In genomic region chr8:84975434-84975833, GRCm38 (mm10) we compare ENCODE assay signal across 8 mouse cellular contexts. TPM values are rescaled to one million over a fixed set of nuclear protein-coding genes. Genes with fewer than 3 reads are reported as not detected.
DNase-seq lines count a peak whose midpoint lies in the region; ATAC-seq lines count a peak whose summit lies in the region.

No protein-coding gene starts in this region.

- peaks cover 72% of the 10 kb centered on the region for H3K4me1 ChIP-seq in embryonic facial prominence, embryonic 15.5 days
- peaks cover 68% of the 10 kb centered on the region for H3K4me1 ChIP-seq in hindbrain, embryonic 10.5 days (replicated peaks)

- peak overlapping the region; percentile 87 for H3K27ac ChIP-seq in embryonic facial prominence, embryonic 15.5 days (replicated peaks)
- no peak overlapping the region for H3K27ac ChIP-seq in hindbrain, embryonic 10.5 days

- H3K36me3 ChIP-seq in embryonic facial prominence, embryonic 15.5 days: peaks cover 39% of the 10 kb centered on the region
- H3K36me3 ChIP-seq in hindbrain, embryonic 10.5 days: peaks cover 51% of the 10 kb centered on the region
- no peaks in the 10 kb centered on the region; the same call in 1 of the 2 replicates for H3K36me3 ChIP-seq in splenic B cell, adult 2 months (ENCODE audit: control insufficient read depth, insufficient read depth, low read length, poor library complexity, severe bottlenecking)

- H3K9me3 ChIP-seq in embryonic facial prominence, embryonic 15.5 days (replicated peaks): no peaks in the 10 kb centered on the region
- H3K9me3 ChIP-seq in hindbrain, embryonic 10.5 days: no peaks in the 10 kb centered on the region

- H3K27me3 ChIP-seq in embryonic facial prominence, embryonic 15.5 days: peaks cover 9% of the 10 kb centered on the region
- peaks cover 36% of the 10 kb centered on the region for H3K27me3 ChIP-seq in hindbrain, embryonic 10.5 days (ENCODE audit: insufficient read depth, poor library complexity, severe bottlenecking)
- no peaks in the 10 kb centered on the region for H3K27me3 ChIP-seq in splenic B cell, adult 2 months (ENCODE audit: control insufficient read depth, insufficient read depth, low read length, poor library complexity, severe bottlenecking)

- 27% methylated on average over 7 of the region's 7 CpGs for WGBS in embryonic facial prominence, embryonic 15.5 days
- 27% methylated on average over 7 of the region's 7 CpGs for WGBS in hindbrain, embryonic 10.5 days

- H3K9ac ChIP-seq in embryonic facial prominence, embryonic 15.5 days: no peak overlapping the region

- peak overlapping the region; percentile 67; the same call in 1 of the 2 replicates for H3K4me3 ChIP-seq in embryonic facial prominence, embryonic 15.5 days (replicated peaks)
- H3K4me3 ChIP-seq in hindbrain, embryonic 10.5 days: peak overlapping the region; percentile 68

- intact Hi-C loops in left cerebral cortex, postnatal 10 days (cut with DNase I): loop anchor here (1.0 kb wide), 1 partner anchor 15 kb away; the partner anchor contains the start of gene Hook2

- peak; percentile 89 for DNase-seq in CD4-positive, CD25-positive, alpha-beta regulatory T cell, adult 2 months (ENCODE audit: low read depth, low spot score)
- peak; percentile 79 for DNase-seq in ZHBTc4 (ENCODE audit: low read depth, low spot score)
- DNase-seq in hindbrain, embryonic 10.5 days (ENCODE audit: low spot score): peak; percentile 66
- peak; percentile 63 to 72 for DNase-seq in left cerebral cortex, postnatal 10 days (ENCODE audit: extremely low spot score in 1 of 2, low spot score in 2 of 2)
- DNase-seq in mesoderm, embryonic 11.5 days (ENCODE audit: low read depth, low spot score): peak; percentile 72
- peak; percentile 92 for DNase-seq in splenic B cell, adult 2 months (ENCODE audit: low read depth, low spot score)

- H3K4me2 ChIP-seq in embryonic facial prominence, embryonic 15.5 days (replicated peaks): peak overlapping the region; percentile 99

- ATAC-seq in CD4-positive, CD25-positive, alpha-beta regulatory T cell, adult 4 months: no peak
- no peak for ATAC-seq in embryonic facial prominence, embryonic 15.5 days (ENCODE audit: insufficient number of reproducible peaks, low FRiP score, low TSS enrichment, low read depth)

RNA-seq across cellular contexts. Expression of gene Junb, which starts 3.1 kb away (rescaled TPM):
- 10 to 100 TPM; 18.9 to 29.4 TPM for polyA plus RNA-seq in CD4-positive, CD25-positive, alpha-beta regulatory T cell, adult 4 months (2017; shearing (Covaris generic))
- polyA plus RNA-seq in embryonic facial prominence, embryonic 15.5 days (2015; fragmentation: Nextera tagmentation; extraction: Ambion mirVana): 38.0 and 40.5 TPM in 2 replicates
- 6.5 and 8.7 TPM in 2 replicates for polyA plus RNA-seq in hindbrain, embryonic 10.5 days (2016; fragmentation: Nextera tagmentation; extraction: Ambion mirVana)
- 10 to 100 TPM; 29.9 to 33.0 TPM for total RNA-seq in left cerebral cortex, postnatal 10 days (2021)

RNA-seq across cellular contexts. Expression of gene Rnaseh2a, which starts 5.9 kb away (rescaled TPM):
- polyA plus RNA-seq in CD4-positive, CD25-positive, alpha-beta regulatory T cell, adult 4 months (2017; shearing (Covaris generic)): 100 to 1,000 TPM in 1 of 2 experiments, 10 to 100 TPM in 1; 78.9 to 109 TPM
- 94.9 and 99.1 TPM in 2 replicates for polyA plus RNA-seq in embryonic facial prominence, embryonic 15.5 days (2015; fragmentation: Nextera tagmentation; extraction: Ambion mirVana)
- 137 and 146 TPM in 2 replicates for polyA plus RNA-seq in hindbrain, embryonic 10.5 days (2016; fragmentation: Nextera tagmentation; extraction: Ambion mirVana)
- 10 to 100 TPM; 41.0 to 44.2 TPM for total RNA-seq in left cerebral cortex, postnatal 10 days (2021)

RNA-seq across cellular contexts. Expression of gene Prdx2, which starts 6.0 kb away (rescaled TPM):
- polyA plus RNA-seq in CD4-positive, CD25-positive, alpha-beta regulatory T cell, adult 4 months (2017; shearing (Covaris generic)): 100 to 1,000 TPM; 213 to 298 TPM
- 705 and 717 TPM in 2 replicates for polyA plus RNA-seq in embryonic facial prominence, embryonic 15.5 days (2015; fragmentation: Nextera tagmentation; extraction: Ambion mirVana)
- polyA plus RNA-seq in hindbrain, embryonic 10.5 days (2016; fragmentation: Nextera tagmentation; extraction: Ambion mirVana): 1,241 and 1,456 TPM in 2 replicates
- total RNA-seq in left cerebral cortex, postnatal 10 days (2021): 100 to 1,000 TPM; 507 to 518 TPM

RNA-seq across cellular contexts. Expression of gene Gm49661, which starts 6.2 kb away (rescaled TPM):
- not detected for polyA plus RNA-seq in CD4-positive, CD25-positive, alpha-beta regulatory T cell, adult 4 months (2017; shearing (Covaris generic))
- not detected in 2 replicates for polyA plus RNA-seq in embryonic facial prominence, embryonic 15.5 days (2015; fragmentation: Nextera tagmentation; extraction: Ambion mirVana)
- not detected in 2 replicates for polyA plus RNA-seq in hindbrain, embryonic 10.5 days (2016; fragmentation: Nextera tagmentation; extraction: Ambion mirVana)
- not detected for total RNA-seq in left cerebral cortex, postnatal 10 days (2021)

RNA-seq across cellular contexts. Expression of gene Hook2, which starts 15.0 kb away (rescaled TPM):
- polyA plus RNA-seq in CD4-positive, CD25-positive, alpha-beta regulatory T cell, adult 4 months (2017; shearing (Covaris generic)): 1 to 10 TPM; 4.2 to 5.6 TPM
- polyA plus RNA-seq in embryonic facial prominence, embryonic 15.5 days (2015; fragmentation: Nextera tagmentation; extraction: Ambion mirVana): 27.2 and 30.6 TPM in 2 replicates
- 14.5 and 16.8 TPM in 2 replicates for polyA plus RNA-seq in hindbrain, embryonic 10.5 days (2016; fragmentation: Nextera tagmentation; extraction: Ambion mirVana)
- total RNA-seq in left cerebral cortex, postnatal 10 days (2021): 10 to 100 TPM; 13.4 to 13.9 TPM
